Mouse (Mus musculus) cerebellum, adult 8-10 months (tissue): ENCODE results near the gene Kdm6a.

Source experiments
- DNase-seq: peaks from one replicate; pipeline ENCODE4 v3.0.0; 2022

Kdm6a gene

GRCm38 (mm10) chrX:18162192-18162857 is at the start of gene Kdm6a:
TSS of gene Kdm6a (plus strand) at chrX:18162575.
- DNase-seq, result peak; percentile 100

DNA sequence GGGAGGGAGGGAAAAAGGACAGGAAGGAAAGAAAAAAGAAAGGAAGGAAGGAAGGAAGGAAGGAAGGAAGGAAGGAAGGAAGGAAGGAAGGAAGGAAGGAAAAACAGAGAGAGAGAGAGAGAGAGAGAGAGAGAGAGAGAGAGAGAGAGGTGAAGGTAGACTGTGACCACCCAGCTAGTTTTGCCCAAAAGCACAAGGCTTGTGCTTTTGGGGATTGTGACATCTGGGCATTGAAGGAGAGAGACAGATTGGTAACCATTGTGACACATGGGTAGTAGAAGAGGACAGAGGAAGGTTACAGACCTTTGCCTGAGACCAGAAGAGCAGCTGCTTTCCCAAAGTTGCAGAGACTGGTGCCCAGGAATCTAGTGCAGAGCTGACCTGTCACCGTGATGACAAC is 16.8 kb upstream of the Kdm6a start, which contains the start of gene Dusp21:
Gene Dusp21 (plus strand): TSS at position 301 of the 400 bp plus-strand sequence.
- DNase-seq, result no peak

- DNase-seq, result peak; percentile 24
Measured at GRCm38 (mm10) chrX:18160734-18161442, 1.5 kb upstream of the Kdm6a start.

DNA sequence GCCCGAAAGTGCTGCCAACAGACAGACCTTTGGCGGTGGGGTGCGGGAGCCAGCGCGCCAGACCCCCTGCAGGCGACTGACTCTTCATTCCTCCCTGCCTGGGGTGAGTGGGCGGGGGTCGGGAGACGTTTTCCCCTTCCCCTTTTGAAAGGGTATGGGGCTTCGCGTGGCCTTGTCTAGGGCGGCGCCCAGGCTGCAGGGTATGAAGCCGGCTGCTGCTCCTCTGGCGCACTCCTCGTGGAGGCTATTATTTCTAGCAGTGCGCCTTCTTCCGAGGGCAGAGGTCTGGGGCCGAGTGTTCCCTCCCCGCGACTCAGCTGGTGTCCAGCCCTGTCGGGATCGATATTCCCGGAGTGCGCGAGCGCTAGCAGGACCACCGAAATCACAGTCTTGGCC is 581 bp upstream of the Kdm6a start:
- DNase-seq, result peak; percentile 78

- peak; percentile 74 for DNase-seq
Measured at GRCm38 (mm10) chrX:18162861-18163731, 721 bp downstream of the Kdm6a start.

GRCm38 (mm10) chrX:18163917-18164624 is 1.7 kb downstream of the Kdm6a start:
- DNase-seq, result peak; percentile 28

DNA sequence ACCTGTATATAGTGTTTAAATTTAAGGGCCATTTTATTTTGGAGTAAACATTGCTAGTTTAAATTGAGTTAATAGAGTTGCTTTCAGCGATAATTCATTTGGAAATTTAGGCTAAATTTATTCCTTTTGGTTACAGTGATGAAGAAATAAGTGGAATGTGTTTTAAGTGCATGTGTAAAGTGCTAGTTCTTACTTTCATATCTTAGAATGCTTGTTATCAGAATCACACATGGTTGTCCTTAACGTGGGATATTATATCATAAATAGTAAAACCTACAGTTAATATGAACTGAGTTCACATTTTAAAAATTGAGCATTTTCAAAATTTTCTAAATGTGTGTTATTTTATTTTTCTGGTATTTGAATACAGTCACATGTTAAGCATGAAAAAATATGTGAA is 2.7 kb downstream of the Kdm6a start:
- DNase-seq, result no peak

GRCm38 (mm10) chrX:18166961-18167360 is 4.6 kb downstream of the Kdm6a start:
- no peak for DNase-seq

- no peak for DNase-seq
Measured at GRCm38 (mm10) chrX:18168940-18169339, 6.6 kb downstream of the Kdm6a start.

GRCm38 (mm10) chrX:18174831-18175230 is 12.5 kb downstream of the Kdm6a start:
- DNase-seq, result no peak

DNA sequence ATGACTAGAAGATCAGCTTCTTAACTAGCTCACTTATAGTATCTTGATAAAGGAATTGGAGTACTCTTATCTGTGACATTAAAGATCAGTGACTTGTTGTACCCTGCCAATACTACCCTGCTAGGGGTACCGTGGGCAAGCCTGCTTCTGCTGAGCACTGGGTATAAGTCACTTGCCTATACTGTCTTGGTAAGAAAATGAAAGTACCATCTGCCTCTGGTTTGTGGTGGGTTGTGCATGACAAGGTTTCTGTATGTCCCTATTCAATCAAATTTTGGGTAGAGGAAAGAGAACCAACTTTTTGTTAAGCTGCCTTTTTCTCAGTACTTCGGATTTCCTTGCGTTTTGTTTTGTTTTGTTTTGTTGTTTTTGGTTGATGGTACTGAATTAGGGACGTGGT is 15.4 kb downstream of the Kdm6a start:
- DNase-seq, result no peak

DNA sequence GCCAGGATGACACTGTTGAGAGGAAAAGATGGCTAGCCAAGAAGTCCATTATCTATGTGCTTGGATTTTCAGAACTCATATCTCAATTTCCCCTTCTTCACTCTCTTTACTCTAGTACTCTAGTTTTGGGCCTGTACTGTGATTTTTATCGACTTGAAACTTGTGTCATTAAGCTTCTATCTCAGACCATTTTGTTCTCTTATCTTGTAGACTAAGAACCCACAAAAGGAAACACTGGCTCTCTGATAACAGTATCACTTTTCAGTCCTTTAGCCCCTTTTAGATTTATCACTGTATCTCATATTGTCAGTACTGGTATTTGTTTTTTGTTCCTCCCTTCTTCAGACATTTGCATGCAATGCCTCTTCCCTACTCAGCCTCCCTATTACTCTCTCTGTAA is 17.1 kb downstream of the Kdm6a start:
- no peak for DNase-seq

DNA sequence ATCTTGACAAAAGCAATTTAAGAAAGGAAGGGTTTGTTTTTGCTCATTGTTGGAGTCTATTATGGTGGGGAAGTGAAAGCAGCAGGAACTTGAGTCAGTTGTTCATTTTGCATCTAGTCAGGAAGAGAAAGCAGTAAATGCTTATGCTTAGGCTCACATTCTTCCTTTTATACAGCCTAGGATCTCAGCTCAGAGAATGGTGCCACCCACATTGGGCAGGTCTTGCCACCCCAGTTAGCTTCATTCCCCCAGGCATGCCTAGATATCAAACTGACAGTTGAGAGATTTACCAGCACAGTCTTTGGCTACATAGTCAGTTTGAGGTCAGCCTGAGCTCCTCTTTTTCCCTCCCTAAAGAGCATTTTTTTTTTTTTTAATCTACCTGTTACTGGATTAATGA is 24.8 kb downstream of the Kdm6a start:
- no peak for DNase-seq

DNA sequence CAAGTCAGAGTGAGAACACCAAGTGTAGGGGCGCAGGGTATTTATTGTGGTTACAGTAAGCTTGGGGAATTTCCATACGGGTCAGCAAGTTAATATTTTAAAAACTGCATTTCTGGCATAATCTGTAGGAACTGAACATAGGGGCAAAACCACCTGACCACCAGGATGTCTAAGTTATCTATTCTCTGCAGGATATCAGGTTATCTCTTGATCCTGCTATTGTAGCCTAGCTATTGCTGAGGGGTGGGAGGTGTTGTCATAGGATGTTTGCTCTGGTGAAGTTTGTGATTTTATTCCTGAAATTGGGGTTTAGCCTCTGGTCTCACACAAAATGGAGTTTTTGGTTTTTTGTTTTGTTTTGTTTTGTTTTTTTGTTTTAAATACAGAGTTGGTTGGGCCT is 25.9 kb downstream of the Kdm6a start:
- no peak for DNase-seq

DNA sequence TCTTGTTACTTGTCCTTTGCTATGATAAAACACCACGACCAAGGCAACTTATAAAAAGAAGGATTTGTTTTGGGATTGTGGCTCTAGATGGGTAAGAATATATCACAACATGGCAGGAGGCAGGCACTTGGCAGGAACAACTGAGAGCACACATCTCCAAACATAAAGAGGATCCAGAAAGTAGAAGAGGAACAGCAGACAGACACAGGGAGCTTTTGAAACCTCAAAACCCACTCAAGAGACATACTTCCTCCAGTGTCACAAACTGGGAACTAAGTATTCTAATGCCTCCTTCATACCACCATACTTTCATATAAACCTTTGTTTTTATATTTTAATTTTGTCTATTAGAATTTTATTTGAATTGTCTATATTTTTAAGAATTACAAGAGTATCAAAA is 77.2 kb downstream of the Kdm6a start:
- DNase-seq, result no peak

DNA sequence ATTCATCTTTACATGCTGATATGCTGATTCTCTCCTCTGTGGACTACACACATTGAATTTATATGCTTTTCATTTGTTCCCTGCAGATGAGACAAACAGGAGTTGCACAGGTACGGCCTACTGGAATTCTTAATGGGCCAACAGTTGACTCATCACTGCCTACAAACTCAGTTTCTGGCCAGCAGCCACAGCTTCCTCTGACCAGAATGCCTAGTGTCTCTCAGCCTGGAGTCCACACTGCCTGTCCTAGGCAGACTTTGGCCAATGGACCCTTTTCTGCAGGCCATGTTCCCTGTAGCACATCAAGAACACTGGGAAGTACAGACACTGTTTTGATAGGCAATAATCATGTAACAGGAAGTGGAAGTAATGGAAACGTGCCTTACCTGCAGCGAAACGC is 88.2 kb downstream of the Kdm6a start:
- no peak for DNase-seq

- DNase-seq, result peak; percentile 63
Measured at GRCm38 (mm10) chrX:18254767-18255166, 92.4 kb downstream of the Kdm6a start.

DNA sequence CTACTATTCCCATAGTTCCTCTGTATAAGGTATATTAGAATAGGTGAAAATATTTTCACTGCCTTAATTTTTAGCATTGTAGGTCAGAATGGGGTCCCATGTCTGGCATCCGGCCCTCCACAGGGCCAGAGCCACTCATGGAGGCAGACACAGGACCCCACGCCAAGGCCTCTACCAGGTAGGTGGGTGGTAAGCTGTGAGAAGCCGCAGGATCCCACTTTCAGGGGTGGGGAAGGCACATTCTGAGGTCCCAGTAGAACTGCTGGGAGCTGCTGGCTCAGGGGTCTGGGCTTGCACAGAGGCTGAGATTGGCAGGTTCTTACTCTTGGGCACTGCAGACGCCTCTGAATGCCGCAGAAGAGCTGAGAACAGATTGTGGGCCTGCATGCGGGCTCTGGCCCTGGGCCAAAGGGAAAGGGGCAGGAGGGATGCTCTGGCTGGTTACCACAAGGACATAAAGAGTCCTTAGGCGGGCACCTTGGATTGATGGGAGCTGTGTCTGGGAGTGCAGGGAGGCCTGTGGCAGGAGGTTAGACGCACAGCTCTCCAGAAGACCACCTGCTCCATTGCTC is 95.9 kb downstream of the Kdm6a start:
- DNase-seq, result peak; percentile 42

DNA sequence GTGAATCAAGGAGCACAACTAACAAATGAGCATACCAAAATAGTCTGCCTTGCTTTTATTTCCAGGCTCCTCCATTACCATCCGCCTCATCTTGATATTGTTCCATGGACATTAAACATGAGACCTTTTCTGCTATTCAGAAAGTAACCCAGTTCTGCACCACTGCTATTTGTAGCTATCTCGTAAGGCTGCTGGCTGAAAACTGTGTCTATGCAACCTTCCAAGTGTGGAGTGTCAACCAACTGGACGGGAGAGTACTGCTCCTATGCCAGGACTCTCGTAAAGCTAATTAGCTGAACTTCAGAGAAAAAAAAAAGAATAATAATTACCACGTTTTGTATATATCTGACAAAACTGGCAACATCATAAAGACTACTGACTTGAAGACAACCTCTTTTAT is 116.2 kb downstream of the Kdm6a start:
- no peak for DNase-seq

GRCm38 (mm10) chrX:18280134-18280533 is 117.8 kb downstream of the Kdm6a start:
- no peak for DNase-seq
